Mouse (Mus musculus): ENCODE measurements around the gene Crabp2. TPM values are rescaled to one million over a fixed set of nuclear protein-coding genes. Genes with fewer than 3 reads are reported as not detected.

The Crabp2 gene
- polyA plus RNA-seq, 1 experiment from 2014 or later: 836 TPM

- peak overlapping the region; percentile 26; the same call in 1 of the 2 replicates for H3K27ac ChIP-seq (replicated peaks; ENCODE audit: low read depth, low read length)
- no peak overlapping the region for H3K4me3 ChIP-seq (ENCODE audit: low read depth, low read length)
Observed at GRCm38 (mm10) chr3:87918551-87918950, 29.9 kb upstream of the Crabp2 start.

GRCm38 (mm10) chr3:87919336-87920108 is 28.9 kb upstream of the Crabp2 start, which contains the start of gene Mrpl24:
Gene Mrpl24 (plus strand): TSS chr3:87919506.
- Histone ChIP-seq H3K9me3 (ENCODE audit: control insufficient read depth, low read length) (no peaks in the 10 kb centered on the region), H3K4me3 (ENCODE audit: low read depth, low read length) (peak within 1 kb of the TSS; percentile 60), H3K27ac (replicated peaks; ENCODE audit: low read depth, low read length) (peak within 1 kb of the TSS; percentile 61; the same call in 1 of the 2 replicates), H3K36me3 (ENCODE audit: control insufficient read depth, insufficient read depth, low read length) (peaks cover 25% of the 10 kb centered on the region), H3K4me1 (ENCODE audit: control insufficient read depth, insufficient read depth, low read length) (no peaks in the 10 kb centered on the region), H3K9ac (ENCODE audit: low read length) (peak within 1 kb of the TSS; percentile 68), H3K27me3 (ENCODE audit: control insufficient read depth, insufficient read depth, low read length) (no peaks in the 10 kb centered on the region), H3K4me2 (ENCODE audit: low read depth, severe bottlenecking) (peak within 1 kb of the TSS; percentile 71)
- DNase-seq (ENCODE audit: low spot score) (peak; percentile 79), ATAC-seq (ENCODE audit: insufficient number of reproducible peaks, low FRiP score, low TSS enrichment, low read depth) (peak; percentile 79; the same call in 1 of the 2 replicates)
- under 1% methylated on average over 30 of the region's 30 CpGs for WGBS

More at GRCm38 (mm10) chr3:87918551-87918950, 29.9 kb upstream of the Crabp2 start:
- no peaks in the 10 kb centered on the region for H3K4me1 ChIP-seq (ENCODE audit: control insufficient read depth, insufficient read depth, low read length)
- no peaks in the 10 kb centered on the region for H3K27me3 ChIP-seq (ENCODE audit: control insufficient read depth, insufficient read depth, low read length)
- 0 out of 2 replicates have a peak overlapping the region, but pooled peaks have one; percentile 27 for H3K9ac ChIP-seq (ENCODE audit: low read length)
- peaks cover 19% of the 10 kb centered on the region; the same call in 1 of the 2 replicates for H3K36me3 ChIP-seq (ENCODE audit: control insufficient read depth, insufficient read depth, low read length)
- ATAC-seq (ENCODE audit: insufficient number of reproducible peaks, low FRiP score, low TSS enrichment, low read depth): no peak
- H3K9me3 ChIP-seq (ENCODE audit: control insufficient read depth, low read length): no peaks in the 10 kb centered on the region
- 88% methylated on average over 1 of the region's 1 CpGs for WGBS
- DNase-seq (ENCODE audit: low spot score): peak; percentile 20
- H3K4me2 ChIP-seq (ENCODE audit: low read depth, severe bottlenecking): no peak overlapping the region

- DNase-seq (ENCODE audit: low spot score): no peak
- Histone ChIP-seq H3K9me3 (ENCODE audit: control insufficient read depth, low read length) (no peaks in the 10 kb centered on the region), H3K4me1 (ENCODE audit: control insufficient read depth, insufficient read depth, low read length) (no peaks in the 10 kb centered on the region), H3K9ac (ENCODE audit: low read length) (no peak overlapping the region), H3K27ac (replicated peaks; ENCODE audit: low read depth, low read length) (no peak overlapping the region), H3K36me3 (ENCODE audit: control insufficient read depth, insufficient read depth, low read length) (peaks cover 26% of the 10 kb centered on the region), H3K4me3 (ENCODE audit: low read depth, low read length) (peak overlapping the region; percentile 60), H3K27me3 (ENCODE audit: control insufficient read depth, insufficient read depth, low read length) (no peaks in the 10 kb centered on the region), H3K4me2 (ENCODE audit: low read depth, severe bottlenecking) (peak overlapping the region; percentile 71)
- ATAC-seq (ENCODE audit: insufficient number of reproducible peaks, low FRiP score, low TSS enrichment, low read depth): no peak
- WGBS: 62% methylated on average over 9 of the region's 9 CpGs
Observed at GRCm38 (mm10) chr3:87920270-87920943, 28.1 kb upstream of the Crabp2 start.

DNA sequence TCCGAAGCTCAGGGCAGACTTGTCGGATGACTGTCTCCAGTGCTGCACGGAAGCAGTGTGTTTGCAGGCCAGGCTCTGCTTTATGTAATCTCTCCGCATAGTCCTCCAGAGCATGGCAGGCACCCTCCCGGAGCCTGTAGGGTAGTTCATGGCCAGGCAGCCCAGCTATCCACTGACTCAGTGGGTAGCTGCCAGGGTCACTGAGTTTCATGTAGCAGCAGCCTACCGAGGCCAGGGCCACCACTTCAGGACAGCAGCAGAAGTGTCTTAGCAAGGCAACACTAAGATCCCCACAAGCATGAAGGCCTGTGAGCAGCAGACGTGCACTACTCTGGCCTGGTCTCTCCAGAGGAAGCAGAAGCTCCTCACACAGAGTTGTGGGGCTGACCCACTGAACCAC is 23.5 kb upstream of the Crabp2 start:
- 91% methylated on average over 7 of the region's 7 CpGs for WGBS
- ATAC-seq (ENCODE audit: insufficient number of reproducible peaks, low FRiP score, low TSS enrichment, low read depth) (no peak), DNase-seq (ENCODE audit: low spot score) (no peak)
- Histone ChIP-seq H3K4me2 (ENCODE audit: low read depth, severe bottlenecking) (no peak overlapping the region), H3K4me1 (ENCODE audit: control insufficient read depth, insufficient read depth, low read length) (0 out of 2 replicates have a peak, but pooled peaks cover 2% of the 10 kb centered on the region), H3K27me3 (ENCODE audit: control insufficient read depth, insufficient read depth, low read length) (no peaks in the 10 kb centered on the region), H3K4me3 (ENCODE audit: low read depth, low read length) (no peak overlapping the region), H3K9ac (ENCODE audit: low read length) (no peak overlapping the region), H3K27ac (replicated peaks; ENCODE audit: low read depth, low read length) (no peak overlapping the region), H3K9me3 (ENCODE audit: control insufficient read depth, low read length) (no peaks in the 10 kb centered on the region), H3K36me3 (ENCODE audit: control insufficient read depth, insufficient read depth, low read length) (peaks cover 30% of the 10 kb centered on the region)

DNA sequence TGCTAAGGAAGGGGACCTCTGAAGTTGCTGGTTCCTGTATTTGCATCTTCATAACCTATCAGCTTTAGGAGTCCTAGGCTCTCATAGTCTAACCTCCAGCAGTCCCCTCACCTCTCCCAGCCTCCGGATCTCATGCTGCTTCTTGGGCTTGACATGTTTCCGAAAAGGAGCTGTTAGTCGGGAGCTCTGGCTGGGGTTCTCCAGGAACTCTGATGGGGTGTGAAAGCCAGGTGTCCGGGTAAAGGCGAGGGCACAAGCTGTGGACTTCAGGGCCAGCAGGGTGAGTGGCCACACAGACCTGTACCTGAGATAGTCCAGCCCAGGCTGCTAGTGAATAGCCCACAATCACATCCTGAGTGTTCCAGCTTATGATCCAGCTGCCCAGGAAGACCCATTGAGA is 21.0 kb upstream of the Crabp2 start:
- DNase-seq (ENCODE audit: low spot score) (no peak), ATAC-seq (ENCODE audit: insufficient number of reproducible peaks, low FRiP score, low TSS enrichment, low read depth) (no peak)
- no peaks in the 10 kb centered on the region for H3K27me3 ChIP-seq (ENCODE audit: control insufficient read depth, insufficient read depth, low read length)
- H3K4me3 ChIP-seq (ENCODE audit: low read depth, low read length): no peak overlapping the region
- no peak overlapping the region for H3K4me2 ChIP-seq (ENCODE audit: low read depth, severe bottlenecking)
- no peak overlapping the region for H3K9ac ChIP-seq (ENCODE audit: low read length)
- H3K36me3 ChIP-seq (ENCODE audit: control insufficient read depth, insufficient read depth, low read length): peaks cover 30% of the 10 kb centered on the region
- no peak overlapping the region for H3K27ac ChIP-seq (replicated peaks; ENCODE audit: low read depth, low read length)
- 90% methylated on average over 5 of the region's 5 CpGs for WGBS
- H3K9me3 ChIP-seq (ENCODE audit: control insufficient read depth, low read length): no peaks in the 10 kb centered on the region
- peaks cover 8% of the 10 kb centered on the region; the same call in 1 of the 2 replicates for H3K4me1 ChIP-seq (ENCODE audit: control insufficient read depth, insufficient read depth, low read length)

- peak; percentile 53 for ATAC-seq (ENCODE audit: insufficient number of reproducible peaks, low FRiP score, low TSS enrichment, low read depth)
- H3K4me3 ChIP-seq (ENCODE audit: low read depth, low read length): peak overlapping the region; percentile 52
- peak overlapping the region; percentile 61 for H3K9ac ChIP-seq (ENCODE audit: low read length)
- no peaks in the 10 kb centered on the region for H3K27me3 ChIP-seq (ENCODE audit: control insufficient read depth, insufficient read depth, low read length)
- no peak for DNase-seq (ENCODE audit: low spot score)
- peaks cover 8% of the 10 kb centered on the region; the same call in 1 of the 2 replicates for H3K4me1 ChIP-seq (ENCODE audit: control insufficient read depth, insufficient read depth, low read length)
- WGBS: 6% methylated on average over 26 of the region's 26 CpGs
- peak overlapping the region; percentile 69 for H3K4me2 ChIP-seq (ENCODE audit: low read depth, severe bottlenecking)
- H3K9me3 ChIP-seq (ENCODE audit: control insufficient read depth, low read length): no peaks in the 10 kb centered on the region
- H3K36me3 ChIP-seq (ENCODE audit: control insufficient read depth, insufficient read depth, low read length): peaks cover 22% of the 10 kb centered on the region
- no peak overlapping the region for H3K27ac ChIP-seq (replicated peaks; ENCODE audit: low read depth, low read length)
Observed at GRCm38 (mm10) chr3:87929341-87930077, 19.0 kb upstream of the Crabp2 start.

DNA sequence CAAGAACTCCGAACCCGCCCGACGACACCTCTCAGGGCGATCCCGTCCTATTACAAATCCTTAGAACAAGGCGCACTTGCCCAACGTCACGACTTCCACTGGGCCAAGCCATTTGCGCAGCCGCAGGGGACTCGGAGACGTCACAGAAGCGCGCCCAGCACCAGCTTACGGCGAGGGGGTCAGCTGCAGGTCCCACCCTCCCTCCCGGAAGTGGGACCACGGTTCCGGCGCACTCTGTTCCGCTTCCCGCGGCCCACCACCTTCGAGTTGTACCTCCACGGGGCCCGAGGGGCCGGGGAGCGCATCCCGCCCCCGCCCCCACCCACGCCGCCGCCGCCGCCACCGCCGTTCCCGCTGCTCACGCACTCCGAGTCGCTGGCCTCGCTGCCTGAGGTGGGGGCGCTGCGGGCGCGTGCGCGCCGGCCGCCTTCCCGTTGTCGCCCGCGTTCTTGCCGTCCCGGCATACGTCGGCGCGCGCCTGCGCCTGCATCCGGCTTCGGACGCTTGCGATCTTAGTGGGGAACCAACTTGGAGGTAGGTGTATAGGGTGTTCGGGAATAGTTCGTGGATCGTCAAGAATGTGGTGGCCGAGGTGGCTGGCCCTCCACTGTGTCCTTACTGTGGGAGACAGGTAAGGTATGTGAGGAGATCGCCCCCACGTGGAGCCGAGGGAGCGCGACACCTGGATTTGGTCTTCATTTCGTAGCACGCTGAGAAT is 18.2 kb upstream of the Crabp2 start, which contains the start of the genes Isg20l2 and Rrnad1:
TSS of gene Isg20l2 (plus strand) at position 237 of the 718 bp plus-strand sequence.
TSS of gene Rrnad1 (minus strand) at position 640 of the 718 bp plus-strand sequence.
- DNase-seq (ENCODE audit: low spot score) (peak; percentile 98), ATAC-seq (ENCODE audit: insufficient number of reproducible peaks, low FRiP score, low TSS enrichment, low read depth) (peak; percentile 96)
- Histone ChIP-seq H3K9ac (ENCODE audit: low read length) (peak within 1 kb of the TSS; percentile 77), H3K4me3 (ENCODE audit: low read depth, low read length) (peak within 1 kb of the TSS; percentile 52), H3K9me3 (ENCODE audit: control insufficient read depth, low read length) (no peaks in the 10 kb centered on the region), H3K4me2 (ENCODE audit: low read depth, severe bottlenecking) (peak within 1 kb of the TSS; percentile 69), H3K27ac (replicated peaks; ENCODE audit: low read depth, low read length) (peak within 1 kb of the TSS; percentile 65; the same call in 1 of the 2 replicates), H3K27me3 (ENCODE audit: control insufficient read depth, insufficient read depth, low read length) (no peaks in the 10 kb centered on the region), H3K36me3 (ENCODE audit: control insufficient read depth, insufficient read depth, low read length) (peaks cover 18% of the 10 kb centered on the region; the same call in 1 of the 2 replicates), H3K4me1 (ENCODE audit: control insufficient read depth, insufficient read depth, low read length) (peaks cover 8% of the 10 kb centered on the region; the same call in 1 of the 2 replicates)
- under 1% methylated on average over 77 of the region's 78 CpGs for WGBS
